ENCODE assay signal across 17 mouse cellular contexts in genomic region chr12:99874609-99875008, GRCm38 (mm10). TPM values are rescaled to one million over a fixed set of nuclear protein-coding genes. Genes with fewer than 3 reads are reported as not detected.
DNase-seq lines count a peak whose midpoint lies in the region; ATAC-seq and TF ChIP-seq lines count a peak whose summit lies in the region.
"Had no signal": no experiment of that assay in that cellular context is flagged by ENCODE, and none has a peak within 500 bp of the region (broad histone marks: within the 10 kb centered on the region; RNA-seq: fewer than 3 reads in every experiment).

No protein-coding gene starts in this region.

- no peaks in the 10 kb centered on the region for H3K9me3 ChIP-seq in intestine, embryonic 16.5 days (ENCODE audit: control insufficient read depth, low read length)
- H3K9me3 ChIP-seq in intestine, postnatal 0 days (ENCODE audit: control insufficient read depth), result no peaks in the 10 kb centered on the region
- H3K9me3 ChIP-seq in midbrain, embryonic 13.5 days, result no peaks in the 10 kb centered on the region
- H3K9me3 ChIP-seq: forebrain, embryonic 12.5 days; hindbrain, embryonic 10.5 days; intestine, embryonic 15.5 days; neural tube, embryonic 13.5 days had no signal

- H3K4me2 ChIP-seq in intestine, embryonic 16.5 days (ENCODE audit: low read depth, low read length), result no peak overlapping the region
- H3K4me2 ChIP-seq in intestine, postnatal 0 days (replicated peaks; ENCODE audit: low read depth), result no peak overlapping the region
- no peak overlapping the region for H3K4me2 ChIP-seq in midbrain, embryonic 13.5 days (replicated peaks)
- H3K4me2 ChIP-seq: forebrain, embryonic 12.5 days; intestine, embryonic 15.5 days; neural tube, embryonic 13.5 days had no signal

- no peak overlapping the region for H3K4me3 ChIP-seq in intestine, embryonic 16.5 days (ENCODE audit: low read length)
- H3K4me3 ChIP-seq in intestine, postnatal 0 days (ENCODE audit: low read depth, low read length), result no peak overlapping the region
- peak overlapping the region; percentile 3; the same call in 1 of the 2 replicates for H3K4me3 ChIP-seq in macrophage (ENCODE audit: inconsistent target)
- no peak overlapping the region for H3K4me3 ChIP-seq in midbrain, embryonic 13.5 days (replicated peaks)
- H3K4me3 ChIP-seq: forebrain, embryonic 12.5 days; hindbrain, embryonic 10.5 days; intestine, embryonic 15.5 days; neural tube, embryonic 13.5 days had no signal

- H3K79me2 ChIP-seq in macrophage (ENCODE audit: inconsistent target), result no peaks in the 10 kb centered on the region

- no peaks in the 10 kb centered on the region for H3K4me1 ChIP-seq in intestine, embryonic 16.5 days (ENCODE audit: control insufficient read depth, insufficient read depth, low read length)
- H3K4me1 ChIP-seq in intestine, postnatal 0 days (replicated peaks; ENCODE audit: control insufficient read depth, insufficient read depth, low read length), result no peaks in the 10 kb centered on the region
- H3K4me1 ChIP-seq in midbrain, embryonic 13.5 days (replicated peaks), result peaks cover 7% of the 10 kb centered on the region
- H3K4me1 ChIP-seq: intestine, embryonic 15.5 days; neural tube, embryonic 13.5 days had no signal

- 0 out of 2 replicates have a peak, but pooled peaks have one; percentile 36 for ATAC-seq in intestine, embryonic 16.5 days
- no peak for ATAC-seq in intestine, postnatal 0 days
- ATAC-seq in midbrain, embryonic 13.5 days, result no peak
- ATAC-seq: intestine, embryonic 15.5 days had no signal

- no peak for TF ChIP-seq CTCF in intestine, postnatal 0 days (IDR thresholded peaks at IDR 0.05; ENCODE audit: low read depth)

- 88% methylated on average over 6 of the region's 6 CpGs for WGBS in intestine, embryonic 16.5 days
- WGBS in intestine, postnatal 0 days, result 84% methylated on average over 6 of the region's 6 CpGs
- 3% methylated on average over 5 of the region's 6 CpGs for WGBS in macrophage (ENCODE audit: missing documents)
- 85% methylated on average over 6 of the region's 6 CpGs for WGBS in midbrain, embryonic 13.5 days

- peak; percentile 12 for DNase-seq in ES-CJ7 (ENCODE audit: low read depth, low spot score)
- no peak for DNase-seq in spleen, adult 18-20 months
- DNase-seq in layer of hippocampus, postnatal 25 days (ENCODE audit: extremely low spot score in 1 of 2, low spot score in 1 of 2), result no peak
- DNase-seq: adrenal gland, postnatal 25 days; cerebellum, adult 8-10 months; gastrocnemius, postnatal 36 days; lung, adult 2 months; right cerebral cortex, postnatal 14 days had no signal

- no peak overlapping the region for H3K9ac ChIP-seq in intestine, embryonic 16.5 days (ENCODE audit: low read depth, low read length)
- H3K9ac ChIP-seq in intestine, postnatal 0 days (ENCODE audit: low read depth, low read length), result no peak overlapping the region
- H3K9ac ChIP-seq in midbrain, embryonic 13.5 days (replicated peaks), result no peak overlapping the region
- H3K9ac ChIP-seq: forebrain, embryonic 12.5 days; intestine, embryonic 15.5 days; neural tube, embryonic 13.5 days had no signal

- H3K27me3 ChIP-seq in intestine, embryonic 16.5 days (replicated peaks; ENCODE audit: control insufficient read depth, insufficient read depth, low read length), result no peaks in the 10 kb centered on the region
- H3K27me3 ChIP-seq in intestine, postnatal 0 days (replicated peaks; ENCODE audit: control insufficient read depth, insufficient read depth, low read length), result no peaks in the 10 kb centered on the region
- H3K27me3 ChIP-seq in midbrain, embryonic 13.5 days, result no peaks in the 10 kb centered on the region
- H3K27me3 ChIP-seq: forebrain, embryonic 12.5 days; intestine, embryonic 15.5 days; neural tube, embryonic 13.5 days had no signal

- no peaks in the 10 kb centered on the region for H3K36me3 ChIP-seq in intestine, embryonic 16.5 days (ENCODE audit: control insufficient read depth, insufficient read depth, low read length)
- no peaks in the 10 kb centered on the region for H3K36me3 ChIP-seq in intestine, postnatal 0 days (ENCODE audit: control insufficient read depth, insufficient read depth)
- H3K36me3 ChIP-seq in macrophage (ENCODE audit: inconsistent target), result no peaks in the 10 kb centered on the region
- no peaks in the 10 kb centered on the region for H3K36me3 ChIP-seq in midbrain, embryonic 13.5 days
- H3K36me3 ChIP-seq: forebrain, embryonic 12.5 days; hindbrain, embryonic 10.5 days; intestine, embryonic 15.5 days; neural tube, embryonic 13.5 days had no signal

- no peak overlapping the region for H3K27ac ChIP-seq in intestine, embryonic 16.5 days (ENCODE audit: low read length)
- H3K27ac ChIP-seq in intestine, postnatal 0 days (ENCODE audit: low read depth, low read length), result no peak overlapping the region
- H3K27ac ChIP-seq in macrophage, result peak overlapping the region; percentile 68
- no peak overlapping the region for H3K27ac ChIP-seq in midbrain, embryonic 13.5 days
- H3K27ac ChIP-seq: forebrain, embryonic 12.5 days; hindbrain, embryonic 10.5 days; intestine, embryonic 15.5 days; neural tube, embryonic 13.5 days; stomach, postnatal 0 days had no signal

RNA-seq across cellular contexts. Expression of gene Efcab11, which starts 9.6 kb away (rescaled TPM):
- 7.9 and 9.7 TPM in 2 replicates for polyA plus RNA-seq in intestine, embryonic 16.5 days (2015; fragmentation: Nextera tagmentation; extraction: Ambion mirVana)
- polyA plus RNA-seq in intestine, postnatal 0 days (2015; fragmentation: Nextera tagmentation; extraction: Ambion mirVana), result 3.2 and 3.3 TPM in 2 replicates
- total RNA-seq in macrophage (2018; cell fraction: chromatin; rRNA removed), result 10 to 100 TPM in 1 of 26 experiments, 1 to 10 TPM in 21, under 1 TPM in 4; 0.70 to 11.7 (median 2.7) TPM
- 1 to 10 TPM in 9 of 26 experiments, under 1 TPM in 17; 0.29 to 1.8 (median 0.85) TPM for total RNA-seq in macrophage (2018; cell fraction: cytosol; rRNA removed)
- 1 to 10 TPM in 19 of 26 experiments, under 1 TPM in 5, not detected in 2; 0.43 to 6.5 (median 1.7) TPM for total RNA-seq in macrophage (2018; cell fraction: nucleus; rRNA removed)
- polyA plus RNA-seq in macrophage (2018), result 0.36 to 1.9 TPM (median 1.4 TPM) in 3 replicates
- total RNA-seq in layer of hippocampus, postnatal 25 days (2021), result under 1 TPM; 0.26 to 0.27 TPM
- 9.2 and 10.3 TPM in 2 replicates for polyA plus RNA-seq in midbrain, embryonic 13.5 days (2015; fragmentation: Nextera tagmentation; extraction: Ambion mirVana)
- total RNA-seq: gastrocnemius, postnatal 36 days had no signal

RNA-seq across cellular contexts. Expression of gene Tdp1, which starts 9.7 kb away (rescaled TPM):
- polyA plus RNA-seq in intestine, embryonic 16.5 days (2015; fragmentation: Nextera tagmentation; extraction: Ambion mirVana), result 39.0 and 43.9 TPM in 2 replicates
- polyA plus RNA-seq in intestine, postnatal 0 days (2015; fragmentation: Nextera tagmentation; extraction: Ambion mirVana), result 9.1 and 9.6 TPM in 2 replicates
- 10 to 100 TPM in 19 of 26 experiments, 1 to 10 TPM in 7; 3.2 to 34.2 (median 18.0) TPM for total RNA-seq in macrophage (2018; cell fraction: chromatin; rRNA removed)
- total RNA-seq in macrophage (2018; cell fraction: cytosol; rRNA removed), result 10 to 100 TPM in 2 of 26 experiments, 1 to 10 TPM in 24; 5.7 to 10.8 (median 8.5) TPM
- 10 to 100 TPM in 14 of 26 experiments, 1 to 10 TPM in 12; 3.0 to 32.4 (median 10.8) TPM for total RNA-seq in macrophage (2018; cell fraction: nucleus; rRNA removed)
- 6.7 to 14.2 TPM (median 8.4 TPM) in 3 replicates for polyA plus RNA-seq in macrophage (2018)
- total RNA-seq in layer of hippocampus, postnatal 25 days (2021), result 10 to 100 TPM; 26.2 to 29.5 TPM
- polyA plus RNA-seq in midbrain, embryonic 13.5 days (2015; fragmentation: Nextera tagmentation; extraction: Ambion mirVana), result 57.3 and 58.2 TPM in 2 replicates
